Mouse (Mus musculus): ENCODE measurements around the gene Ctsq. TPM values are rescaled to one million over a fixed set of nuclear protein-coding genes. Genes with fewer than 3 reads are reported as not detected.

Gene Ctsq
- not detected in 4 replicates for total RNA-seq (2023; ENCODE audit: inconsistent age)

DNA sequence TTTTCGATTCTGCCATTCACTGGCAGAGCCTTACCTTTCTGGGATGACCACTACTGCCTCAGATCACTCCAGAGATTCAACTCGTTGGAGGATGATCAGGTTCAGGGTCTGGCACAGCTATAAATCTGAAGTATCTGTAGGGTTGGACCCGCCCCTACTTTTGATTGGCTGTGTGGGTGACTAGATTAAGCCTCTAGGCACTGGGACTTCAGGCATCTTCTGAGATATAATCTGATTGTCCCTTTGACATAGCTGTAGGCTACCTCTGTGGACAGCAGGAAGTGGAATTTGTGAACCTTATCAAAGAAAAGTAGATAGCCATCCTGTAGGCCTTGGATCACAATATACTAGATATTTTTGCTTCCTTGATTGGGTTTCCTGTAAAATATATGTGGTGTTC, at the start of gene Ctsq:
Ctsq (minus strand) TSS at position 101 of the 400 bp plus-strand sequence.

DNA sequence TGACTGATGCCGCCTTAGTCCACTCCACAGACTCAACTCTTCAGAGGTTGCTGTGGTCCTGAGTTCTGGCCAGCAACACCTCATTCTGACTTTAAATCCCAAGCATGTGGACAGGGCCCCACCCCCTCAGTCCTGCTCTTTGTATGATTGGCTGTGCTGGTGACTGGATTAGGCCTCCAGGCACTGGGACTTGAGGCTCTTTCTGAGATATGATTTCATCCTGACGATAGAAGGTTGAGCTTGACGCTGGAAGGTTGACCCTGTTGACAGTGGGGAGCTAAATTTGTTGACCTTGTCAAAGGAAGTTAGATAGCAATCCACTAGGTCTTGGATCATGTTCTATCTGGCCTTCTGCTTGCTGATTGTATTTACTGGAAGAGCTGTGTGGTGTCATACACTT, 34.6 kb downstream of the Ctsq start, which contains the start of gene Ctsj:
Ctsj (minus strand) TSS at position 101 of the 400 bp plus-strand sequence.

Other genes starting within 250 kb of the Ctsq start
- not detected in 4 replicates for gene Ctsll3, start 237.8 kb downstream of the Ctsq start, total RNA-seq (2023; ENCODE audit: inconsistent age)
- not detected in 4 replicates for gene 4930486L24Rik, start 176.2 kb downstream of the Ctsq start, total RNA-seq (2023; ENCODE audit: inconsistent age)
- gene Gm49392, start 143.7 kb downstream of the Ctsq start, total RNA-seq (2023; ENCODE audit: inconsistent age), result not detected in 4 replicates
- gene Ctla2b, start 143.2 kb downstream of the Ctsq start, total RNA-seq (2023; ENCODE audit: inconsistent age), result 0.87 to 1.5 TPM (median 1.3 TPM) in 4 replicates
- not detected in 4 replicates for gene Tpbpb, start 135.8 kb downstream of the Ctsq start, total RNA-seq (2023; ENCODE audit: inconsistent age)
- not detected in 4 replicates for gene Gm49393, start 105.0 kb downstream of the Ctsq start, total RNA-seq (2023; ENCODE audit: inconsistent age)
- gene Gm49391, start 104.1 kb downstream of the Ctsq start, total RNA-seq (2023; ENCODE audit: inconsistent age), result 0.51 to 1.2 TPM in 2 of 4 replicates, not detected in the others
- gene Ctla2a, start 104.0 kb downstream of the Ctsq start, total RNA-seq (2023; ENCODE audit: inconsistent age), result 2.4 to 5.6 TPM (median 3.4 TPM) in 4 replicates
- gene Tpbpa, start 98.6 kb downstream of the Ctsq start, total RNA-seq (2023; ENCODE audit: inconsistent age), result not detected in 4 replicates
- gene Ctsj, start 34.7 kb downstream of the Ctsq start, total RNA-seq (2023; ENCODE audit: inconsistent age), result not detected in 4 replicates
- not detected in 4 replicates for gene Ctsr, start 123.6 kb upstream of the Ctsq start, total RNA-seq (2023; ENCODE audit: inconsistent age)
- not detected in 4 replicates for gene Cts6, start 162.8 kb upstream of the Ctsq start, total RNA-seq (2023; ENCODE audit: inconsistent age)
- gene Cts8, start 214.7 kb upstream of the Ctsq start, total RNA-seq (2023; ENCODE audit: inconsistent age), result not detected in 4 replicates
- not detected in 4 replicates for gene Gm49398, start 248.2 kb upstream of the Ctsq start, total RNA-seq (2023; ENCODE audit: inconsistent age)

Data from B cell, adult (primary cell).